Mouse (Mus musculus) embryonic facial prominence, embryonic 13.5 days (tissue): ENCODE data around the gene Psap. TPM values are rescaled to one million over a fixed set of nuclear protein-coding genes. Genes with fewer than 3 reads are reported as not detected.

Experiments
- ATAC-seq: fragments of 200-750 bp; cut with Nextera tagmentation; 2 replicates; pipeline ENCODE4 v1.8.0; 2017; ENCODE audit warnings: low read depth; ENCODE audit not compliant: insufficient number of reproducible peaks, insufficient read depth, low FRiP score, low TSS enrichment
- H3K27ac ChIP-seq: fragments of 300-500 bp; sonication (generic); 2 replicates; pipeline ENCODE4 v1.5.1; 2015; ENCODE audit warnings: moderate library complexity, mild to moderate bottlenecking, inconsistent platforms
- H3K27me3 ChIP-seq: fragments of 300-500 bp; sonication (generic); 2 replicates; pipeline ENCODE4 v1.6.1; 2015; ENCODE audit warnings: mild to moderate bottlenecking, inconsistent platforms
- H3K36me3 ChIP-seq: fragments of 300-500 bp; sonication (generic); 2 replicates; pipeline ENCODE4 v1.6.1; 2015; ENCODE audit warnings: mild to moderate bottlenecking, inconsistent platforms
- H3K4me1 ChIP-seq: fragments of 300-500 bp; sonication (generic); 2 replicates; pipeline ENCODE4 v1.6.1; 2015; ENCODE audit warnings: inconsistent platforms
- H3K4me2 ChIP-seq: fragments of 300-500 bp; sonication (generic); 2 replicates; pipeline ENCODE4 v1.6.1; 2015; ENCODE audit warnings: moderate library complexity, mild to moderate bottlenecking, inconsistent platforms
- H3K4me3 ChIP-seq: fragments of 300-500 bp; sonication (generic); 2 replicates; pipeline ENCODE4 v1.5.1; 2015; ENCODE audit warnings: mild to moderate bottlenecking, inconsistent platforms
- H3K9ac ChIP-seq: fragments of 300-500 bp; sonication (generic); 2 replicates; pipeline ENCODE4 v1.6.1; 2015; ENCODE audit warnings: mild to moderate bottlenecking, inconsistent platforms
- H3K9me3 ChIP-seq: fragments of 300-500 bp; sonication (generic); 2 replicates; pipeline ENCODE4 v1.6.1; 2016; ENCODE audit warnings: inconsistent platforms
- WGBS: fragments of 180-500 bp; shearing (Covaris S2); methylation state at CpG from one replicate; pipeline ENCODE4 v1.1.7; 2015; ENCODE audit warnings: mixed read lengths; 5-methylcytosine and 5-hydroxymethylcytosine counted together
- polyA plus RNA-seq: library from polyadenylated mRNA; unstranded; fragments of >200 nt; fragmentation: Nextera tagmentation; extraction: Ambion mirVana; gene quantifications from 2 replicates; pipeline ENCODE4 v1.2.1, GENCODE M21; 2015

Gene Psap
- polyA plus RNA-seq, 1 experiment from 2014 or later: 114 TPM

DNA sequence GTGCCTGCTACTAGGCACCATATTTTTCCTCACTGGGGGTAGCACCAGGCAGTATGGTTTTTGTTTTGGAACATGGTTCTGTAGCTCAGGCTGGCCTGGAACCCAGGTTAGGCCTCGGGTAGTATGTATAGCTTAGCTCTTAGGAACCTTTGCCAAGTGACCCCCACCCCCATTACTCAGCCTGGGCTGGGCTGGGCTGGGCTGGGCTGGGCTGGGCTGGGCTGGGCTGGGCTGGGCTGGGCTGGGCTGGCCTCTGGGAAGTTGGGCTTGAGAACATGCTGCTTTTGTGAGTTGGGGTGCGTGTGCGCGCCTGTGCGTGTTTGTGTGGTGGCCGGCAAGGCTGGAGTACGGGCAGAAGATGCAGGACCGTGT lies 13.3 kb downstream of the Psap start:
- H3K36me3 ChIP-seq: peaks cover 44% of the 10 kb centered on the region
- no peak overlapping the region; the same call in 1 of the 2 replicates for H3K9ac ChIP-seq
- ATAC-seq: no peak
- H3K9me3 ChIP-seq: no peaks in the 10 kb centered on the region
- H3K4me2 ChIP-seq: no peak overlapping the region
- H3K4me1 ChIP-seq: peaks cover 37% of the 10 kb centered on the region
- WGBS: 86% methylated on average over 8 of the region's 8 CpGs
- no peak overlapping the region for H3K4me3 ChIP-seq
- H3K27me3 ChIP-seq: no peaks in the 10 kb centered on the region
- H3K27ac ChIP-seq: no peak overlapping the region

DNA sequence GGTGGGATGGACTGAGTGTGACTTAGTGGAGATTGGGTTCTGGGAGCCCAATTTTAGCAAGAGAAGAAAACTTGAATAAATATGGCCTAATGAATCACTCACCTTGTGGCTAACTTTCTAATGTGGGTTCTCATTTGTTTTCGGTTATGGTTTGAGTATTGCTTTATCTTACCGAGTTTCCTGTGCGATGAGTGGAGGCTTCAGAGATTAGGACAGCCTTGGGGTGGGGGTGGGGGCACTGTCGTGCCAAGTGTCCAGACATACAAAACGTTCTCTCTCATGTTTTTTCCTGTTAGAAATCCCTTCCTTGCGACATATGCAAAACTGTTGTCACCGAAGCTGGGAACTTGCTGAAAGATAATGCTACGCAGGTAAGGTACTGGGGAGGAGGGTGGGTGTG lies 14.8 kb downstream of the Psap start:
- Histone ChIP-seq H3K36me3 (peaks cover 52% of the 10 kb centered on the region), H3K4me2 (no peak overlapping the region), H3K4me1 (peaks cover 29% of the 10 kb centered on the region), H3K27ac (no peak overlapping the region), H3K4me3 (no peak overlapping the region), H3K27me3 (no peaks in the 10 kb centered on the region), H3K9me3 (no peaks in the 10 kb centered on the region), H3K9ac (no peak overlapping the region)
- no peak for ATAC-seq
- WGBS: 89% methylated on average over 8 of the region's 8 CpGs

DNA sequence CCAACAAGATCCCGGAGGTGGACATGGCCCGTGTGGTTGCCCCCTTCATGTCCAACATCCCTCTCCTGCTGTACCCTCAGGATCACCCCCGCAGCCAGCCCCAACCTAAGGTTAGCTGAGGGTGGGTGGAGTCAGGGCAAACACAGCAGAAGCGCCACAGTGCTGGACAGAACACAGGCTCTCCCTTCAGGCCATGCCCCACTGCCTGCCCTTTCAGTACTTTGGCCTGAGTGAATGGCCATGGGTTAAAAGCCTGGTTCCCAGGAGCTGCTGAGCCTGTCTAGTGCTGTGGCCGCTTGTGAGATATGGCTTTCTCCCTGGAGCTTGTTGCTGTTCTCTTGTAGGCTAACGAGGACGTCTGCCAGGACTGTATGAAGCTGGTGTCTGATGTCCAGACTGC lies 17.2 kb downstream of the Psap start:
- 88% methylated on average over 7 of the region's 7 CpGs for WGBS
- Histone ChIP-seq H3K4me3 (no peak overlapping the region), H3K36me3 (peaks cover 71% of the 10 kb centered on the region), H3K9me3 (no peaks in the 10 kb centered on the region), H3K9ac (no peak overlapping the region), H3K4me1 (peaks cover 16% of the 10 kb centered on the region), H3K4me2 (no peak overlapping the region), H3K27me3 (no peaks in the 10 kb centered on the region), H3K27ac (no peak overlapping the region)
- no peak for ATAC-seq

DNA sequence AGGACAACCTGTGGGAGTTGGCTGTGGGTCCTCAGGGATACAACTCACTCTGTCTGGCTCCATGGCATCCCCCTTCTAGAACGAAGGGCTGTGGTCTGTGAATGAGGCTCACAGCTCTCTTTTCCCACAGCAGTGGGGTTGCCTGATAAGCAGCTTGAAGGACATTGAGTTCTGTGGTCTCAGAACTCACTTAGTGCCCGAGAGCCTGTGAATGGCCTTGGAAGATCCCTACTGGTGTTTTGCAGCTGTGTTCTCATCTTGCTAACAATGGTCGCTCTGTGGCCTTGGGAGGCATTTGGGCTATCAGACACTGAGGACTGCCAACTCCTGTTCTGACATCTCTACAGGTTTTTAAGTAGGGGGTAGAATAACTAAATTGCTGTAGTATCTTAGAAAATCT lies 17.9 kb downstream of the Psap start:
- no peak for ATAC-seq
- H3K27ac ChIP-seq: no peak overlapping the region
- H3K4me3 ChIP-seq: no peak overlapping the region
- no peaks in the 10 kb centered on the region for H3K9me3 ChIP-seq
- peaks cover 79% of the 10 kb centered on the region for H3K36me3 ChIP-seq
- 86% methylated on average over 3 of the region's 3 CpGs for WGBS
- no peak overlapping the region for H3K4me2 ChIP-seq
- no peak overlapping the region for H3K9ac ChIP-seq
- H3K4me1 ChIP-seq: peaks cover 9% of the 10 kb centered on the region
- no peaks in the 10 kb centered on the region for H3K27me3 ChIP-seq

DNA sequence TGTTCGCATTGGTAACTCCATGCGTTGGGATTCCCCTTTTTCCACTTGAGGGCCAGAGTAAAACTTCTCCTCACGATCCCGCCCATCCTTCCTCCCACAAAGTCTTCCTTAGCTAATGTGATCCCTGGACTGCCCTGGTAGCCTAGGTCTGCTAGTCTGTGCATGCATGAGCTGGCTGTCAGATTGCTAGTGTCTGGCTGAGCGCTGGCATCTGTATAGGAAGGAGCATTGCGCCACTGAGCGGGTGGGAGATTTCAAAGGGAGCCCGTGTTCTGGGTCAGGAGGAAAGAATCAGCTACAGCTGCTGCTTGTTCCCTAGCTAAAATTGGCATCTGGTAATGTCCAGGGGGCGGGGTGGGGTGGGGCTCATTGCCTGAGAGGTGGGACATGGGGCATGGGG lies 18.6 kb downstream of the Psap start:
- Histone ChIP-seq H3K4me3 (no peak overlapping the region), H3K27ac (no peak overlapping the region), H3K4me2 (no peak overlapping the region), H3K9me3 (no peaks in the 10 kb centered on the region), H3K4me1 (0 out of 2 replicates have a peak, but pooled peaks cover 6% of the 10 kb centered on the region), H3K36me3 (peaks cover 85% of the 10 kb centered on the region), H3K9ac (no peak overlapping the region), H3K27me3 (no peaks in the 10 kb centered on the region)
- WGBS: 63% methylated on average over 9 of the region's 9 CpGs
- no peak for ATAC-seq

DNA sequence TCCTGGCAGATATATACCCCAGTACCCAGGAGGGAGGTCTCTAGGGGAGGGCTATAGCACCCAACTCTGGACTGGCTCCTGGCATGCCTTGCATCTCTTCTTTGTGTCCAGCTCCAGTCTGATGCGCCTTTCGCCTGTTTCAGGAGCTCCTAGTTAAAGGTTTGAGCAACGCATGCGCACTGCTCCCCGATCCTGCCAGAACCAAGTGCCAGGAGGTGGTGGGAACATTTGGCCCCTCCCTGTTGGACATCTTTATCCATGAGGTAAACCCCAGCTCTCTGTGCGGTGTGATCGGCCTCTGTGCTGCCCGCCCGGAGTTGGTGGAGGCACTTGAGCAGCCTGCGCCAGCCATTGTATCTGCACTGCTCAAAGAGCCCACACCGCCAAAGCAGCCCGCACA lies 22.2 kb downstream of the Psap start:
- H3K4me1 ChIP-seq: 0 out of 2 replicates have a peak, but pooled peaks cover 6% of the 10 kb centered on the region
- H3K36me3 ChIP-seq: peaks cover 77% of the 10 kb centered on the region
- ATAC-seq: no peak
- H3K9me3 ChIP-seq: no peaks in the 10 kb centered on the region
- H3K9ac ChIP-seq: no peak overlapping the region
- no peak overlapping the region for H3K4me3 ChIP-seq
- no peak overlapping the region for H3K4me2 ChIP-seq
- no peaks in the 10 kb centered on the region for H3K27me3 ChIP-seq
- H3K27ac ChIP-seq: no peak overlapping the region
- 98% methylated on average over 12 of the region's 12 CpGs for WGBS

DNA sequence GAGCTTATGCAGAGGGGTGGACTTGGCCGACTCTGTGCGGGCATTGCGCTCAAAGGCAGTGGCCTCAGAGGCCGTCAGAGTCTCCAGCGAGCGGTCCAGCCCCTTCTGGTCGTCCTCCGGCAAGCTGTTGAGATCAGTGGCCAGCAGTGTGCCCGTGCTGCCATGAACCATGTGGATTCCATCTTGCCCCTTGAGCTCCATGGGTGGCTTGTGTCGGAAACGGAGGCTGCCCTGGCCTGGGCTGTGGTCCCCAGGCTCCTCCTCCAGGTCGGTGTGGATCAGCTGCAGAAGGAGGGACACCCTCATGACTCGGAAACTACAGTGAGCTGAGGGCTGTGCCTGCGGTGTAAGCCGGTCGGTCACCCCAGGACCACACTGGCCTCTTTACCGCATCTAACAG lies 26.0 kb downstream of the Psap start:
- no peaks in the 10 kb centered on the region for H3K4me1 ChIP-seq
- H3K27ac ChIP-seq: no peak overlapping the region
- peaks cover 52% of the 10 kb centered on the region for H3K36me3 ChIP-seq
- no peaks in the 10 kb centered on the region for H3K27me3 ChIP-seq
- H3K9me3 ChIP-seq: no peaks in the 10 kb centered on the region
- H3K9ac ChIP-seq: no peak overlapping the region
- no peak for ATAC-seq
- no peak overlapping the region for H3K4me2 ChIP-seq
- H3K4me3 ChIP-seq: no peak overlapping the region
- 88% methylated on average over 17 of the region's 17 CpGs for WGBS

DNA sequence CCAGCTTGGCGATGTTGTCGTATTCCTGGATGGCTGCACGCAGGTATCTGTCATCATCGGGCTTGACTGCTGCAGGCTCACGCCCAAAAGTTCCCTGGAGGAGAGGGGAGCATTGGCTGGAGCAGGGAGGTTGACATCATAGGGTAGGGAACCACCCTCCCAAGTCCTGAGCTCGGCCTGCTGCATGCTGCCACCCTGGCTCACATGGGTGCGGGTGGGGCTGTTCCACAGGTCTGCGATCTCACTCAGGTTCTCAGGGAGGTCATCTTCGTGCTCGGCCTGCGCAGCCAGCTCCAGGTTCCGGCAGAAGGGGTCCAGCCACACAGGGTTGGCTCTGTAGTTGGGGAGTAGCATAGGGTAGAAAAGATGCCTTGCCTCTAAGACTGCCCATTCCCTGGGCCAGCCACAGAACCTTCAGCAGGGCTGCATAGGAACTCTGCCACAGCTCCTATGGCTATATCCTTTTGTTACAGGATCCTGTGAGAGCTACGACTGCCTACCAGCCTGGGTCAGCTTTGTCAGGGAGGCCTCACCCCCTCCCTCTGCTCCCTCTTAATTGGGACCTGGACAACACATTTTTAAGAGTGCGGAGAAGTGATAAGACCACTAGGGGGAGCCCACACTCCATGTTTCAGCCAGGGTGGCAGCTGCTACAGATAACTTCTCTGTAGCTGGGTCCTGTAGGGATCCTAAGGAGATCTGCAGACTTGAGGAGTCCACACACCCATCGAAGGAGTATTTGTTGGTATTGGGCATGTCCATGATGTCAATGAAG lies 27.6 kb downstream of the Psap start:
- H3K4me2 ChIP-seq: no peak overlapping the region
- H3K9ac ChIP-seq: no peak overlapping the region
- H3K36me3 ChIP-seq: peaks cover 35% of the 10 kb centered on the region
- no peak overlapping the region for H3K4me3 ChIP-seq
- no peaks in the 10 kb centered on the region for H3K27me3 ChIP-seq
- H3K9me3 ChIP-seq: no peaks in the 10 kb centered on the region
- ATAC-seq: no peak
- 63% methylated on average over 15 of the region's 15 CpGs for WGBS
- H3K27ac ChIP-seq: no peak overlapping the region
- H3K4me1 ChIP-seq: no peaks in the 10 kb centered on the region

DNA sequence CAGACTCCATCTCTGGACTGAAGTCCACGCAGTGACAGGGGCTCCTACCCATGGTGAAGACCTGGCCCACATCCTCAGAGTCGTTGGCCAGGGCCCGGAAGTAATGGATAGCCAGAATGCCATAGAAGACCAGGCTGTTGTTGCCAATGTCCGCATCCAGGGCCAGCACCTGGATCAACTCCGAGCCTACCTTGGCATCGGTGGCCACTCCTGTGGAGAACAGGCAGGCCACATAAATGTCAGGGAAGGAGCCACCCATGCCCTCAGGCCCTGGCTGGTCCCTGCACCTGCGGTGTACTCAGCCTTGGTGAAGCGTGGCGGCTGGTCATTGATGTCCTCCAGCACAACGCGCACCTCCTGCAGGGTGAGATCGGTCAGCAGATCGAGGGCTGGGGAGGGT lies 33.2 kb downstream of the Psap start:
- no peaks in the 10 kb centered on the region for H3K36me3 ChIP-seq
- H3K9me3 ChIP-seq: no peaks in the 10 kb centered on the region
- no peak overlapping the region for H3K9ac ChIP-seq
- 91% methylated on average over 13 of the region's 13 CpGs for WGBS
- H3K4me1 ChIP-seq: no peaks in the 10 kb centered on the region
- no peak overlapping the region for H3K4me2 ChIP-seq
- no peak overlapping the region for H3K27ac ChIP-seq
- no peak for ATAC-seq
- no peak overlapping the region for H3K4me3 ChIP-seq
- no peaks in the 10 kb centered on the region for H3K27me3 ChIP-seq

DNA sequence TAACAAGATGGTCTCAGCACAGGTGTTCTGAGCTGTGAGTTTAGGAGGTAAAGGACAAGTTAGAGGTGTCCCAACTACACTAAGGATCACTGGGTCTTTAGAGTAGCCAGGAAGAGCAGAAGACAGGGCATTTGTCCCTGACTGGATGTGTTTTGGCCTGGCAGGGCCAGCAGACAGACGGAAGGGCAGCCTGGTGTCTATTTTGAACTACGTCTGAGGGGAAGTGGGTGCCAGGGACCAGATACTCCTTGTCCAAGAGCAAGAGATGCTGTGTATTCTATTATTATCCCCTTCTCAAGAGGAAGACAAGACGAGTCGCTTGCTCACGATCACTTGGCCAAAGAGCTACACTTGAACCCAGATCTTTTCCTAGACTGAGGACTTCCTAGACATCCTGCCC lies 36.2 kb downstream of the Psap start:
- no peaks in the 10 kb centered on the region for H3K27me3 ChIP-seq
- no peak overlapping the region for H3K4me3 ChIP-seq
- H3K9me3 ChIP-seq: no peaks in the 10 kb centered on the region
- no peak overlapping the region for H3K27ac ChIP-seq
- ATAC-seq: no peak
- no peak overlapping the region for H3K4me2 ChIP-seq
- 90% methylated on average over 5 of the region's 5 CpGs for WGBS
- no peaks in the 10 kb centered on the region for H3K36me3 ChIP-seq
- no peaks in the 10 kb centered on the region for H3K4me1 ChIP-seq
- H3K9ac ChIP-seq: no peak overlapping the region

DNA sequence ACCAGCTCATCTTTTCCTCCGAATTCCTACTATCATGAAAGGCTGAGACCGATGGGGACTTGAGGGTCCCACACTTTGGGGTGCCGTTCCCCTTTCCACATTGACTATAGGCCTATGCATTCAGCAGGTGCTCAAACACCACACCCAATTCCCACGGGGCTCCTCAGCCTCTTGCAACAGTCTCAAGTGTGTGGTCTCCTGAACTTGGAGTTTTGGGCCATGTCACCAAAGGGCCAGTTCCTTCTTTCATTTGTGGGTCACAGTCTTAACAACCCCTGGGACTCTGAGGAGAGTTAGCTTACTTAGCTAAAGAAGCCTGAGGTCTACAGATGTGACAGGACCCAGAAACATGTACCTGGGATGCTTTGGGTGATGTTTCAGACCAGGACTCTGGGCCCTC lies 38.7 kb downstream of the Psap start:
- Histone ChIP-seq H3K9ac (no peak overlapping the region), H3K4me2 (no peak overlapping the region), H3K4me3 (no peak overlapping the region), H3K27ac (no peak overlapping the region), H3K4me1 (no peaks in the 10 kb centered on the region), H3K27me3 (no peaks in the 10 kb centered on the region), H3K9me3 (no peaks in the 10 kb centered on the region), H3K36me3 (no peaks in the 10 kb centered on the region)
- 90% methylated on average over 4 of the region's 4 CpGs for WGBS
- no peak for ATAC-seq

DNA sequence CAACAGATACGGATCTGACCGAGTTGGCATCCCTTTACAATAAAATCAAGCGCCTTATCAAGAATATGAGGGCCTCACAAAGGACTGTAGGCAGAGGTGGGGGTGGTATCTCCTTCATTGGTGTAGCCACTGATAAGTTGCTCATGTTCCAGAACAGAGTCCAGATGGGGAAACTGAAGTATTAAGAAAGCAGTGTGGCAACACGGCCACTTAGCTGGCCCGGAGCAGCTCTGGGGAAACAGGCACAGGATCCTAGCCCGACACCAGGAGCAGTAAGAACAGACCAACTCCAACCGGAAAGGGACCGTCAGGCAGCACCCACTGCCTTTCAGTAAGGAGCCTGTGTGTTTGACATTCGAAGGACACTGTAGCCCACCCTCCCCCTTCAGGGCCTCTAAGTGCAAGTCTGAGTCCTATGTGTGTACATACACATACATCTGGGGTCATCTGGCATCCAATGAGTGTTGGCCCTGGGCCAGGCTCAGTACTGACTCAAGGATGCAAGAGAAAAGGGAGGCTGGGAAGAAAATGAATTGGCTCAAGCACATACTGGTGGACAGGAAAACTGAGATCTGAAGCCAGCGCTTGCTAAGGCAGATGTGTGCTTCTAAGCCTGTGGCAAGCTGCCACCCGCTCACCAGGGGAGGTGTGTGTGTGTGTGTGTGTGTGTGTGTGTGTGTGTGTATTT lies 51.7 kb downstream of the Psap start:
- Histone ChIP-seq H3K4me2 (no peak overlapping the region), H3K9me3 (no peaks in the 10 kb centered on the region), H3K36me3 (no peaks in the 10 kb centered on the region), H3K4me1 (peaks cover 10% of the 10 kb centered on the region), H3K27ac (peak overlapping the region; percentile 55), H3K27me3 (no peaks in the 10 kb centered on the region), H3K4me3 (no peak overlapping the region), H3K9ac (no peak overlapping the region)
- ATAC-seq: no peak
- 74% methylated on average over 11 of the region's 11 CpGs for WGBS
